Mouse (Mus musculus) retina, postnatal 1 day (tissue): ENCODE results near the gene Stam2.

ENCODE experiments used
- DNase-seq: peaks from one replicate; pipeline ENCODE4 v3.0.0-alpha.2; 2012

The Stam2 gene

GRCm38 (mm10) chr2:52647255-52647998, 94.7 kb downstream of the Stam2 start:
- peak; percentile 34 for DNase-seq

- no peak for DNase-seq
Observed at GRCm38 (mm10) chr2:52643657-52644056, 98.4 kb downstream of the Stam2 start.
